Mouse (Mus musculus) neural tube, embryonic 11.5 days (tissue): ENCODE measurements around the gene Vmn2r102. TPM values are rescaled to one million over a fixed set of nuclear protein-coding genes. Genes with fewer than 3 reads are reported as not detected.

Experiments used
- ATAC-seq: fragments of 200-750 bp; cut with Nextera tagmentation; 2 replicates; pipeline ENCODE4 v1.8.0; 2017; ENCODE audit warnings: moderate number of reproducible peaks, mild to moderate bottlenecking, moderate TSS enrichment, moderate library complexity; ENCODE audit not compliant: insufficient read depth, low FRiP score, low TSS enrichment
- DNase-seq: peaks from one replicate; pipeline ENCODE4 v3.0.0-alpha.2; 2015; ENCODE audit warnings: low spot score
- H3K27ac ChIP-seq: fragments of 300-500 bp; sonication (generic); 2 replicates; pipeline ENCODE4 v1.5.1; 2014; ENCODE audit warnings: low read depth, mild to moderate bottlenecking, low read length
- H3K27me3 ChIP-seq: fragments of 300-500 bp; sonication (generic); 2 replicates; pipeline ENCODE4 v1.6.1; 2014; ENCODE audit warnings: mild to moderate bottlenecking, low read length, mixed read lengths; ENCODE audit not compliant: control insufficient read depth, insufficient read depth
- H3K36me3 ChIP-seq: fragments of 300-500 bp; sonication (generic); 2 replicates; pipeline ENCODE4 v1.6.1; 2014; ENCODE audit warnings: mild to moderate bottlenecking, low read length, moderate library complexity, mixed read lengths; ENCODE audit not compliant: control insufficient read depth, insufficient read depth
- H3K4me1 ChIP-seq: fragments of 300-500 bp; sonication (generic); 2 replicates; pipeline ENCODE4 v1.6.1; 2014; ENCODE audit warnings: low read length, mixed read lengths; ENCODE audit not compliant: control insufficient read depth, insufficient read depth
- H3K4me2 ChIP-seq: fragments of 300-500 bp; sonication (generic); 2 replicates; pipeline ENCODE4 v1.6.1; 2014; ENCODE audit warnings: low read depth, mild to moderate bottlenecking, moderate library complexity
- H3K4me3 ChIP-seq: fragments of 300-500 bp; sonication (generic); 2 replicates; pipeline ENCODE4 v1.5.1; 2014; ENCODE audit warnings: low read depth, low read length
- H3K9ac ChIP-seq: fragments of 300-500 bp; sonication (generic); 2 replicates; pipeline ENCODE4 v1.6.1; 2014; ENCODE audit warnings: mild to moderate bottlenecking, low read length
- H3K9me3 ChIP-seq: fragments of 300-500 bp; sonication (generic); 2 replicates; pipeline ENCODE4 v1.6.1; 2016; ENCODE audit warnings: low read length; ENCODE audit not compliant: control insufficient read depth
- WGBS: fragments of 180-500 bp; shearing (Covaris S2); extraction: QIAGEN DNeasy Blood & Tissue Kit; methylation state at CpG from one replicate; pipeline ENCODE4 v1.1.7; 2014; 5-methylcytosine and 5-hydroxymethylcytosine counted together
- polyA plus RNA-seq: library from polyadenylated mRNA; unstranded; fragments of >200 nt; fragmentation: Nextera tagmentation; extraction: Ambion mirVana; gene quantifications from 2 replicates; pipeline ENCODE4 v1.2.1, GENCODE M21; 2014

Vmn2r102 gene
- not detected in 2 replicates for polyA plus RNA-seq

- WGBS = 80% methylated on average over 2 of the region's 2 CpGs
These were observed at the start of gene Vmn2r102 for GRCm38 (mm10) chr17:19660028-19660427. Vmn2r102 (plus strand) TSS chr17:19660328.

GRCm38 (mm10) chr17:19629328-19629727, 30.8 kb upstream of the Vmn2r102 start:
- Histone ChIP-seq H3K4me1 (no peaks in the 10 kb centered on the region), H3K27ac (no peak overlapping the region), H3K4me3 (no peak overlapping the region), H3K9ac (no peak overlapping the region), H3K4me2 (no peak overlapping the region), H3K9me3 (peaks cover 7% of the 10 kb centered on the region), H3K27me3 (no peaks in the 10 kb centered on the region), H3K36me3 (no peaks in the 10 kb centered on the region)
- DNase-seq (no peak), ATAC-seq (no peak)
- 96% methylated on average over 1 of the region's 1 CpGs for WGBS

More at GRCm38 (mm10) chr17:19660028-19660427, at the start of gene Vmn2r102:
- no peak within 1 kb of the TSS for H3K27ac ChIP-seq
- H3K4me1 ChIP-seq = no peaks in the 10 kb centered on the region
- H3K27me3 ChIP-seq = no peaks in the 10 kb centered on the region
- DNase-seq = no peak
- H3K4me2 ChIP-seq = no peak within 1 kb of the TSS
- no peak within 1 kb of the TSS for H3K4me3 ChIP-seq
- no peaks in the 10 kb centered on the region for H3K9me3 ChIP-seq
- no peak for ATAC-seq
- H3K36me3 ChIP-seq = no peaks in the 10 kb centered on the region
- no peak within 1 kb of the TSS for H3K9ac ChIP-seq

GRCm38 (mm10) chr17:19658447-19658846, 1.7 kb upstream of the Vmn2r102 start:
- ATAC-seq = no peak
- 72% methylated on average over 3 of the region's 3 CpGs for WGBS
- no peaks in the 10 kb centered on the region for H3K9me3 ChIP-seq

GRCm38 (mm10) chr17:19692062-19692461, 31.9 kb downstream of the Vmn2r102 start:
- DNase-seq = no peak
- no peaks in the 10 kb centered on the region for H3K27me3 ChIP-seq
- H3K9me3 ChIP-seq = peaks cover 7% of the 10 kb centered on the region
- H3K27ac ChIP-seq = no peak overlapping the region
- H3K36me3 ChIP-seq = no peaks in the 10 kb centered on the region
- no peak overlapping the region for H3K4me3 ChIP-seq
- no peak overlapping the region for H3K4me2 ChIP-seq
- ATAC-seq = no peak
- H3K4me1 ChIP-seq = no peaks in the 10 kb centered on the region
- no peak overlapping the region for H3K9ac ChIP-seq

More at GRCm38 (mm10) chr17:19658447-19658846, 1.7 kb upstream of the Vmn2r102 start:
- DNase-seq = no peak
- H3K4me1 ChIP-seq = no peaks in the 10 kb centered on the region
- no peak overlapping the region for H3K27ac ChIP-seq
- H3K4me2 ChIP-seq = no peak overlapping the region
- H3K9ac ChIP-seq = no peak overlapping the region
- H3K4me3 ChIP-seq = no peak overlapping the region
- H3K36me3 ChIP-seq = no peaks in the 10 kb centered on the region
- no peaks in the 10 kb centered on the region for H3K27me3 ChIP-seq

Other genes starting within 250 kb of the Vmn2r102 start
- not detected in 2 replicates for gene Vmn2r100, start 155.6 kb upstream of the Vmn2r102 start, polyA plus RNA-seq
- gene Vmn2r101, start 83.1 kb upstream of the Vmn2r102 start, polyA plus RNA-seq = not detected in 2 replicates
- not detected in 2 replicates for gene Vmn2r103, start 113.0 kb downstream of the Vmn2r102 start, polyA plus RNA-seq